Mouse (Mus musculus) neutrophil, adult 59 days (primary cell): ENCODE data around the gene Nipbl. TPM values are rescaled to one million over a fixed set of nuclear protein-coding genes. Genes with fewer than 3 reads are reported as not detected.

Experiments used
- total RNA-seq, 2 experiments: library from RNA; stranded (reverse); gene quantifications; 1 replicate in 1 of 2; 2 replicates in 1 of 2; pipeline ENCODE4 v1.2.4; 2023

Nipbl gene
- total RNA-seq: 10 to 100 TPM; 65.6 to 71.7 TPM

DNA sequence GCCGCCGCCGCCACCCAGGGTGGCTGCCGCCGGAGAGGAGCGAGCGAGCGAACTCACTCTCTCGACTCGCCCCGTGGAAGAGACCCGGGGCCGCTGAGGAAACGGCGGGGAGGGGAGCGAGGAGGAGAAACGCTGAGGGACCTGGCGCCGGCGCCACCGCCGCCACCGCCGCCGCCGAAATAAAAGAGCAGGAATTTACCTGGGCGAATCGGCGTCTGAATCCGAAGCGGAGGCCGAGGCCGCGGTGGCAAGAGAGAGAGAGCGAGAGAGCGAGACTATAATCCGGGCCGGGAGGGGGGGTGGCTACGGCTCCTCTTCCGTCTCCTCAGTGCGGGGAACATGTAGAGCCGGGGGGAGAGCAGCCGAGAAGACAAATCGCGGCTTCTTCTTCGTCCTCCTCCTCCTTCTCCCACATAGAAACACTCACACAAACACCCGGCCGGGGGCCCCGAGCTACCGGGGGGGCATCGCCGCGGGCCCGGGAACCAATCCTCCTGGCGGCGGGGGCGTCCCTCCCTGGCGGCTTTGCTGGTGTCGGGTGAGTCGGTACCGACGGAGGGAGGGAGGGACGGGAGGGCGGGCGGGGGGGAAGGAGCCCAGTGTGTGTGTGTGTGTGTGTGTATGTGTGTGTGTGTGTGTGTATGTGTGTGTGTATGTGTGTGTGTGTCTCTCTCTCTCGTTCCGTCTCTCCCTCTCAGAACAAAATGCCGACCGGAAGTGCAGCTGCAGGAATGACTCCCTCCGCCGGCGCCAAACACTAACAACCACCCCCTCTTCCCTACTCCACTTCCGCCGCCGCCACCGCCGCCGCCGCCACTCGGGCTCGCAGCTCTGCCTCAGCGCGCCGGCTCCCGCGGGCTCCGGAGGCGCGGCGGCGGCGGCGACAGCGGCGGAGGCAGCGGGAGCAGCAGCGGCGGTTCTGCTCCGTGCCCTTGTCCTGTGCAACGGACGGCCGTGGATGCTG is at the start of gene Nipbl:
Gene Nipbl, minus strand, starts transcription at position 538 of the 964 bp plus-strand sequence.

Other genes starting within 250 kb of the Nipbl start
- gene Gm2310, start 75.5 kb upstream of the Nipbl start, total RNA-seq: not detected